Mouse (Mus musculus) heart, postnatal 0 days (tissue): ENCODE results near the gene Pla2g12a.

Experiments
- CTCF ChIP-seq: IDR thresholded peaks from 2 replicates; pipeline ENCODE4 v1.5.1; 2016; ENCODE audit warnings: antibody characterized with exemption, control low read depth, low read depth
- EP300 ChIP-seq: IDR thresholded peaks from 2 replicates; pipeline ENCODE4 v1.6.1; 2016; ENCODE audit warnings: antibody characterized with exemption, low read depth

DNA sequence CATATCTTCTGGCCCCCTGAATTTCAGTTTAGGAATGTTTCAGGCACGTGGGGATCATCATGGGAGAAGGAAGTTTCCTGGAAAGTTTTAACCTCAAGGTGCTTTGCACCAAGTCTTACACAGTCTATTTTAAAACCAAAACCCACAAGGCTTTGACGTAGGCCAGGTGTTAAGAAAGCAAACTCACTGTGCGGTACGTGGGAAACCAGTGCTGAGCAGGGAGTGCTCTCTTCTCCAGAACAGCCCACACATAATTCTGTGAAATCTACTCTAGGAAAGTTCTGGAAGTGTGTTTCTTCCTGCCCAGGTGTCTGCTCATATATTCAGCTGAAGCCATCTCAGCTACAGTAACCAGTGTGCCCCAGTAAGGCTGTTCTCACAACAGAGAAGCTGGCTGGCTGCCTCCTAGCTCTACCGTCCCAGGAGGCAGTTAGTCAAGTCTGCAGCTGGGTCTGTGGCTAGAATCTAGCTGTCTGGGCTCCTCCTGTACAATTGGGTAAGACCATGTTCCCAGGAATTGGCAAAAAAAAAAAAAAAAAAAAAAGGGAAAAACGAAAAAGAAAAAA lies 51.9 kb downstream of the Pla2g12a start:
- TF ChIP-seq EP300 (no peak), CTCF (no peak)
